Mouse (Mus musculus) kidney, embryonic 14.5 days (tissue): Measurements from ENCODE around the gene Gabrr2. TPM values are rescaled to one million over a fixed set of nuclear protein-coding genes. Genes with fewer than 3 reads are reported as not detected.
"Not testable (repeated sequence)": the region's sequence is repeated elsewhere in the genome, so short reads cannot be mapped to it uniquely, and the experiment has no call there.

Experiments
- ATAC-seq: fragments of 200-750 bp; cut with Nextera tagmentation; 2 replicates; pipeline ENCODE4 v1.8.0; 2017; ENCODE audit warnings: moderate number of reproducible peaks, mild to moderate bottlenecking, moderate TSS enrichment, moderate library complexity; ENCODE audit not compliant: low FRiP score, low TSS enrichment
- H3K27ac ChIP-seq: fragments of 300-500 bp; sonication (generic); 2 replicates; pipeline ENCODE4 v1.5.1; 2014; ENCODE audit warnings: low read depth, mild to moderate bottlenecking, low read length, moderate library complexity, mixed read lengths
- H3K27me3 ChIP-seq: fragments of 300-500 bp; sonication (generic); 2 replicates; pipeline ENCODE4 v1.6.1; 2014; ENCODE audit warnings: mild to moderate bottlenecking, low read length; ENCODE audit not compliant: control insufficient read depth, insufficient read depth
- H3K36me3 ChIP-seq: fragments of 300-500 bp; sonication (generic); 2 replicates; pipeline ENCODE4 v1.6.1; 2014; ENCODE audit warnings: low read length, mixed read lengths; ENCODE audit not compliant: control insufficient read depth, insufficient read depth
- H3K4me1 ChIP-seq: fragments of 300-500 bp; sonication (generic); 2 replicates; pipeline ENCODE4 v1.6.1; 2014; ENCODE audit warnings: low read length, mixed read lengths; ENCODE audit not compliant: control insufficient read depth, insufficient read depth
- H3K4me2 ChIP-seq: fragments of 300-500 bp; sonication (generic); replicated peaks from 2 replicates; pipeline ENCODE4 v1.6.1; 2014; ENCODE audit warnings: low read depth, mild to moderate bottlenecking, low read length
- H3K4me3 ChIP-seq: fragments of 300-500 bp; sonication (generic); 2 replicates; pipeline ENCODE4 v1.5.1; 2014; ENCODE audit warnings: mild to moderate bottlenecking, low read length
- H3K9ac ChIP-seq: fragments of 300-500 bp; sonication (generic); 2 replicates; pipeline ENCODE4 v1.6.1; 2014; ENCODE audit warnings: low read depth, mild to moderate bottlenecking, low read length, moderate library complexity
- H3K9me3 ChIP-seq: fragments of 300-500 bp; sonication (generic); 2 replicates; pipeline ENCODE4 v1.6.1; 2016; ENCODE audit warnings: low read length; ENCODE audit not compliant: control insufficient read depth
- WGBS: fragments of 180-500 bp; shearing (Covaris S2); extraction: QIAGEN DNeasy Blood & Tissue Kit; methylation state at CpG from one replicate; pipeline ENCODE4 v1.1.7; 2014; 5-methylcytosine and 5-hydroxymethylcytosine counted together
- polyA plus RNA-seq: library from polyadenylated mRNA; unstranded; fragments of >200 nt; fragmentation: Nextera tagmentation; extraction: Ambion mirVana; gene quantifications from 2 replicates; pipeline ENCODE4 v1.2.1, GENCODE M21; 2014

Gene Gabrr2
- polyA plus RNA-seq, 1 experiment from 2014 or later = not detected

GRCm38 (mm10) chr4:33075776-33076524, 13.2 kb downstream of the Gabrr2 start:
- H3K4me3 ChIP-seq = no peak overlapping the region
- H3K36me3 ChIP-seq = no peaks in the 10 kb centered on the region
- no peak for ATAC-seq
- no peaks in the 10 kb centered on the region for H3K4me1 ChIP-seq
- 91% methylated on average over 5 of the region's 5 CpGs for WGBS
- H3K9me3 ChIP-seq = no peaks in the 10 kb centered on the region
- no peak overlapping the region for H3K4me2 ChIP-seq
- no peak overlapping the region for H3K9ac ChIP-seq
- H3K27me3 ChIP-seq = no peaks in the 10 kb centered on the region
- H3K27ac ChIP-seq = no peak overlapping the region

- no peak overlapping the region for H3K27ac ChIP-seq
- H3K27me3 ChIP-seq = no peaks in the 10 kb centered on the region
- H3K9me3 ChIP-seq = no peaks in the 10 kb centered on the region
- no peaks in the 10 kb centered on the region for H3K4me1 ChIP-seq
- no peak overlapping the region for H3K9ac ChIP-seq
- H3K4me3 ChIP-seq = no peak overlapping the region
- no peak for ATAC-seq
- no peaks in the 10 kb centered on the region for H3K36me3 ChIP-seq
- 68% methylated on average over 11 of the region's 11 CpGs for WGBS
- H3K4me2 ChIP-seq = no peak overlapping the region
These were observed 14.4 kb downstream of the Gabrr2 start for GRCm38 (mm10) chr4:33077161-33077560.

GRCm38 (mm10) chr4:33077724-33078123, 14.9 kb downstream of the Gabrr2 start:
- no peaks in the 10 kb centered on the region for H3K9me3 ChIP-seq
- H3K36me3 ChIP-seq = no peaks in the 10 kb centered on the region
- no peaks in the 10 kb centered on the region for H3K27me3 ChIP-seq
- H3K4me3 ChIP-seq = no peak overlapping the region
- no peak overlapping the region for H3K4me2 ChIP-seq
- 13% methylated on average over 8 of the region's 8 CpGs for WGBS
- H3K9ac ChIP-seq = no peak overlapping the region
- H3K27ac ChIP-seq = no peak overlapping the region
- H3K4me1 ChIP-seq = no peaks in the 10 kb centered on the region
- ATAC-seq = peak; percentile 66

GRCm38 (mm10) chr4:33078492-33078891, 15.7 kb downstream of the Gabrr2 start:
- H3K27ac ChIP-seq = no peak overlapping the region
- H3K4me3 ChIP-seq = no peak overlapping the region
- no peak overlapping the region for H3K4me2 ChIP-seq
- 90% methylated on average over 3 of the region's 3 CpGs for WGBS
- H3K27me3 ChIP-seq = no peaks in the 10 kb centered on the region
- H3K9ac ChIP-seq = no peak overlapping the region
- H3K4me1 ChIP-seq = no peaks in the 10 kb centered on the region
- no peaks in the 10 kb centered on the region for H3K36me3 ChIP-seq
- H3K9me3 ChIP-seq = no peaks in the 10 kb centered on the region
- ATAC-seq = no peak

- no peak overlapping the region for H3K27ac ChIP-seq
- H3K4me1 ChIP-seq = no peaks in the 10 kb centered on the region
- no peak overlapping the region for H3K9ac ChIP-seq
- no peak overlapping the region for H3K4me3 ChIP-seq
- H3K36me3 ChIP-seq = no peaks in the 10 kb centered on the region
- 82% methylated on average over 6 of the region's 6 CpGs for WGBS
- no peak overlapping the region for H3K4me2 ChIP-seq
- no peaks in the 10 kb centered on the region for H3K9me3 ChIP-seq
- H3K27me3 ChIP-seq = no peaks in the 10 kb centered on the region
- no peak for ATAC-seq
These were observed 36.4 kb downstream of the Gabrr2 start for GRCm38 (mm10) chr4:33099118-33099694.

- H3K36me3 ChIP-seq = no peaks in the 10 kb centered on the region
- no peak overlapping the region for H3K4me2 ChIP-seq
- ATAC-seq = no peak
- H3K4me3 ChIP-seq = no peak overlapping the region
- H3K27me3 ChIP-seq = no peaks in the 10 kb centered on the region
- WGBS = 85% methylated on average over 14 of the region's 14 CpGs
- no peak overlapping the region for H3K27ac ChIP-seq
- H3K4me1 ChIP-seq = no peaks in the 10 kb centered on the region
- no peaks in the 10 kb centered on the region for H3K9me3 ChIP-seq
- H3K9ac ChIP-seq = no peak overlapping the region
These were observed 47.1 kb downstream of the Gabrr2 start for GRCm38 (mm10) chr4:33109720-33110458.

GRCm38 (mm10) chr4:33110845-33111244, 48.0 kb downstream of the Gabrr2 start:
- Histone ChIP-seq H3K4me2 (no peak overlapping the region), H3K9me3 (no peaks in the 10 kb centered on the region), H3K4me3 (no peak overlapping the region), H3K4me1 (no peaks in the 10 kb centered on the region), H3K27me3 (no peaks in the 10 kb centered on the region), H3K9ac (no peak overlapping the region), H3K27ac (no peak overlapping the region), H3K36me3 (no peaks in the 10 kb centered on the region)
- WGBS = 93% methylated on average over 7 of the region's 7 CpGs
- ATAC-seq = no peak

GRCm38 (mm10) chr4:33111358-33111757, 48.6 kb downstream of the Gabrr2 start:
- Histone ChIP-seq H3K4me2 (no peak overlapping the region), H3K4me3 (no peak overlapping the region), H3K36me3 (no peaks in the 10 kb centered on the region), H3K27me3 (no peaks in the 10 kb centered on the region), H3K9ac (no peak overlapping the region), H3K4me1 (no peaks in the 10 kb centered on the region), H3K9me3 (no peaks in the 10 kb centered on the region), H3K27ac (no peak overlapping the region)
- 87% methylated on average over 9 of the region's 9 CpGs for WGBS
- no peak for ATAC-seq

GRCm38 (mm10) chr4:33112866-33113265, 50.1 kb downstream of the Gabrr2 start:
- WGBS = 91% methylated on average over 10 of the region's 14 CpGs
- H3K4me1 ChIP-seq, H3K27ac ChIP-seq, H3K4me3 ChIP-seq, H3K27me3 ChIP-seq, H3K36me3 ChIP-seq, H3K9me3 ChIP-seq, H3K4me2 ChIP-seq, H3K9ac ChIP-seq, ATAC-seq: not testable (repeated sequence)
